Mouse (Mus musculus): Measurements from ENCODE around the gene Eif3l.

GRCm38 (mm10) chr15:79108421-79109320 is 33.7 kb downstream of the Eif3l start, which contains the start of gene Micall1:
- TF ChIP-seq CTCF (IDR thresholded peaks at IDR 0.05; ENCODE audit: low read depth): no peak
- no peak for TF ChIP-seq EP300 (optimal IDR thresholded peaks at IDR 0.05)

Measured in stomach, postnatal 0 days (tissue).